Mouse (Mus musculus) spleen, postnatal 36 days (tissue): ENCODE results near the gene Ccdc30.

Experiments used
- DNase-seq, 2 experiments: peaks; one replicate each; pipeline ENCODE4 v3.0.0; 2022; ENCODE audit warnings: low spot score in 2 of 2, mixed read lengths in 1 of 2

Ccdc30 gene

DNA sequence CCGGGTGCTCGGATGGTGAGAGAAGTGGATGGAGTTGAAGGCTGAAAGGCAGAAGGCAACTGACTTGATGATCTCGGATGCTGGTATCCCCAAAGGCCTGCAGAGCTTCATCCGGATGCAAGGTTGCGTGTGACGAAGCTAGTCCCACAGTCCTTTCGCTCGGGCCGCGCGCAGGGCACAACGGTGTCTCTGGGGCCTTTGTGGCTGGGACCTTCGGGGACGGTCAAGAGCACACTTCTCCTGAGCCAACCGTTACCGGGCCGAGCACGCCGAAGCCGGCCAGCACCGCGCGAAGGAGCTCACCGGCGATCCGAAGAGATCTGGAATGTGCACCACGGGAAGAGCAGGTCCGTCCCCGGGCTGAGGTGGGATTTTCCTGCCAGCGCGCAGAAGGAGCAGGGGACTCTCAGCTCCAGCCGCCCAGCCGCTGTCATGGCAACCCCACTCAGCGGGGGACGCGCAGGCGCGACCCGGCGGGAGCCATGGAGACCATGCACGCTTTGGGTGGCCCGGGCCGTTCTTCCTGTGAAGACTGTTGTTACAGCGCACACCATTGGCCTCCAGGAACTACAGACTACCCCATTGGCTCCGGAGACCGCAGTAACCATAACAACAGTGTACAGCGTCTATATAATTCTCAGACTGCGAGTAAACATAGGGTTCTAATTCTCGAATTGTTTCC lies at the start of gene Ccdc30:
Gene Ccdc30, minus strand, starts transcription at position 450 of the 682 bp plus-strand sequence.
- DNase-seq: peak; percentile 84

DNA sequence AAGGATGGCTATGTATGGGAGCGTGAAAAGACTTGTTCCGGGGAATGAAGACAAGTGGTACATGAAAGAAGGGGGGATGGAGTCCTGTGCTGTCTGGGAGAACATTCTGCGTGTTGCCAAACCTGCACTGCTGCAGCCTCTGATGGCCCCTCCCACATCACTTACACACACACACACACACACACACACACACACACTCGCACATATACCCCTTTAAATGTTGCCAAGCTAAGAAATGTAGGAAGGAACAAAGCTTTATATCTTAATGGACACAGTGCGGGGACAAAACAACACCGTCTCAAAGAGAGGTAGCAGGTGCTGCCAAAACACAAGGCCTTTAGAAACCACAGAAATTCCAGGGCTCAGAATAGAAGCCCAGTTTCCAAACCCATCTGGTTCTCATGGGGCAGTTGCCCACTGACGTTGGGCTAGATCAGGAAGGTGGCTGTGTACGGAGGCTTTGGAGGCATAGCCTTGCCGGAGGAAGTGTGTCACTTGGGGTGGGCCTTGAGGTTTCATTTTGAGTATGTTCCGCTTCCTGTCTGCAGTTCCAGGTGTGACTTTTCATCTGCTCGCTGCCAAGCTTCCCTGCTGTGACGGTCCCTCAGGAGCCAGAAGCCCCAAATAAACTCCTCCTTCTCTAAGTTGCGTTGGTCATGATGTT lies 48.6 kb upstream of the Ccdc30 start:
- DNase-seq: peak; percentile 62 to 64

DNA sequence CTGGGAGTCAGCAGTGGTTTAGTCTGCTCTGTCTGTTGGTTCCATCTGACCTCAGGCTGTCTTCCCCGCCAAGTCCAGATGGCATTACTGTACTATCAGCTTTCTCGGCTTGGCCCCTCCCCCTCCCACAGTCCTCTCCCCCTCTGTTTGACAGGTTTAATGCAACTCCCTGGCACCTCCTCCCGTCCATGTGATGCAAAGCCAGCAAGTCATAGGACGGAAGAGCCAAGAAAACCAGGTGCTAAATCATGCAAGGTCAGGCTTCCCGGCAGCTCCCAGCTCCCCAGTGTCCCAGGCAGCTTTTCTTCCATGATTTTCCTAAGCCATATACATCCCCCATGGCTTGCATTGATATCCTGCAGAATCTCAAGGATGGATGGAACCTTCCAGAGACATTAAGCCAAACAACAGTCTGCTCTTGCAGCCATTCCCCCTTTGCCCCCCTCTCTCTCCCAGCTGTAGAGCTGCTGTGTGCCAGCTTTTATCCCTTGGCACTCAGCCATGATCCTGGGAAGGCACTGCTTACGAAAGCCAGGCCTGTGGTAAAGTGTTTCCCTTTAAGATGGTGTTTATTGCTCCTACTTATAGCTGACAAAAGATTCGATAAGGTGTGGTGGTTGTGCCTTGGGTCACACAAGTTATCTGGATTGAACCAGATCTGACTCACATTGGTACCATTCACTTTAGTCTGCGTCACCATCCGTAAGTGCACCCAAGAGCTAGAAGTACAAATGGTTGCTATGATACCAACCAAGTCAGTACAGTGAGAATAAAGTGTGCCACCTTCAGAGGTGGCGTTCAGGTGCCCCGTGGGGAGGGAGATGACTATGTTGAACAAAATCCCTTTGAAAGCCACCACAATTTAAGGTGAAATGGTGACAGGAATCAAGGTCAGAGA lies 47.8 kb upstream of the Ccdc30 start:
- DNase-seq: peak; percentile 39 to 50

DNA sequence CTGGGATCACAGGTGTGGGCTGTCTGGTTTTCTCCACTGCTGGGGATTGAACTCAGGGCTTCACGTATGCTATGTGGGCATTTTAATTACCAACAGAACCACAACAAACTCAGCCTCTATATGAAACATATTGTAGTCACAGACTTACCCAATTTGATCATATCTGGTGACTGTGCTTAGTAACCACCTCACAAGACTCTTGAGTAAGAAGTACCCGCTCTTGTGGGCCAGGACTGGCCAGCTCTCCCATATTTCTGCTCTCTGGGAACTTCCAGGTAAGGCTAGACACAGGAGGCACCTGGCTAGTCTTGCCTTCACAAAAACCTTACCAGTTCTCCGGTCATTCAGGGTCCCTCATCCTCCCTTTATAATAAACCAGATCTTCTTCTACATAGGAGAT lies 47.1 kb upstream of the Ccdc30 start:
- DNase-seq: no peak

DNA sequence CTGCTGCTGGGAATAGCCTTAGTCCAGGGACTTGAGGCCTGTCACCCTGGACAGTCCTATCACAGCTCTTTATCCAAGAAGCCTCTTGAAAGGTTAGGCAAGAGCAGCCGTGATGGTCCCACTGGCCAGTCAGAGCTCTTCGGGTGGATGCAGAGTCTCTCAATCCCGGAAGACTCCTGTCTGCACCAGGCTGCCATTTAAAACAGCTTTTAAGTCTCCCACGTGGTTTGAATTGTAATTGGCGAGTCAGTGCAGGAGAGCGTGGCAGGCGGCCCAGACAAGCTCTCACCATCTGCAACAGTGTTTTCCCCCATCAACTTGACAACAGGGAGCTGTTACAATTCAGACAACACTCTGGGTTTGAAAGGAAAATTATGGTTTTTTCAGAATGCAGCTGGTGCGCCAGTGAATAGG lies 45.4 kb upstream of the Ccdc30 start:
- peak in 1 of 2 experiments; percentile 7 for DNase-seq

DNA sequence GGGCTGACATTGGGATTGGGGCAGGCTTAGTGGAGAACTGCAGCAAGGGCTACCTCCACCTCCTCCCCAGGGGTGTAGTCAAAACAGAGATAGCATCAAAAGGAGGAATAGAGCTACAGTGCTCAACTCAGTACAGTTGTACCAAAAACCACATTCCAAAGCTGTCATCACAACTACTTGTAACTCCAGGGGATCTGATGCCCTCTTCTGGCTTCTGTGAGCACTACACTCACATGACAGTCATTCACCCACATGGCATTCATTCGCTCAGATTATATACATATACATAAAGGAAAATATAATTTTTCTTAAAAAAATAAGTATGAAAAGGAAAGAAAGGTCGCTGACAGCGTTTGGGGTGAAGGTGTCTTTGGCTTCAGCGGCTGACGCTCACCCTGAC lies 45.0 kb upstream of the Ccdc30 start:
- DNase-seq: no peak

DNA sequence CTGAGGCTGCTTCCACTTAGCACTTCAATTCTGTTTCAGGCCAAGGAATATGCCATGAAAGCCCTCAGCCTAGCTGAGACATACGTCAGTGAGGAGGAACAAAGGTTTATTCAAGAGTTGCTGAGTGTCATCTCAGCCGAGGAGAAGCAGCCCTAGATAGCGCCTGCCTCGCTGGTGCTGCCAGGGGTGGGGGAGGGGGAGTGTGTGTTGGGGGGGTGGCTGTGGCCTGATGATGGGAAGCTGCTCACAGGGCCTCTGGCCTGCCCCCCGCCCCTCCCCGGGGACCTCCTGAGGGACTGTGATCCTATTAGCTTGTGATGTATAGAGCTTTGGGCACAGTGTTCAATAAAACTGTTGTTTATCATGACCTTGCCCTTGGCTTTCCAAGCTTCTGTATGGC lies 38.2 kb upstream of the Ccdc30 start:
- DNase-seq: no peak

DNA sequence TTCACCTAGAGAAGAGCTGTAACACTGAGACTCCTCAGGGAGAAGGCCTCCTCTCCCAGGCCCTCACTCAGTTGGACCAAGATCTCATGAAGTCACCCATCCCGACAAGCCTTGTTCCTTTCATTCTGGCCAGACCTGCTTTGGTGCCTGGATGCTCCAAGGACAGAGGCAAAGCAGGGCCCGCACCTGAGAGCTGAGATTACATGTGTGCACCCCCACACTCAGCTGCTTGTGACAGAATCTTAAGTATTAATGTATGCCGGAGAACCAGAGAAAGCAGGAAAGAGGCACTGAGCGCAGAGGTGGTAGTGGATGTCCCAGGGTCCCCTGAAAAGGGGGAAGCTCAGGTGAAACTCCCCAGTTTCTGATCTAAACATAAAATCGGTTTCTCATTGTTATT lies 37.8 kb upstream of the Ccdc30 start:
- no peak for DNase-seq

DNA sequence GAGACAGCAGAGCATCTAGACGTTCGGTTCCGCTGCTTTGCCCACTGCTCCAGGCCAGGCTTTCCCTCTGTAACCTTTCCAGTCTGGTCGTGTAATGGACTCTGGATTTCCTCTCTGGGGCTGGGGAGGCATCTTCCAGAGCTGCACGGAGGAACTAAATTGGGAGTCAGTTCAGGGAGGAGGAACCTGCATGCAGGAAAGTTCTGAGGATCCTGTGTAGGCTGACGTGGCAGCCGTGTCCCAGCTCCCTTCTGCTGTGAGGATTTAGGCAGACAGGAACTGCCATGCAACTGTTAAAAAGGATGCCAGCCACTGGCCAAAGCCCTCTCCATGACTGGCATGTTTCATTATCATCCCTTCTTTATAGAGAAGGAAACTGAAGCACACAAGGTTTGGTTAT lies 35.1 kb upstream of the Ccdc30 start:
- no peak for DNase-seq

DNA sequence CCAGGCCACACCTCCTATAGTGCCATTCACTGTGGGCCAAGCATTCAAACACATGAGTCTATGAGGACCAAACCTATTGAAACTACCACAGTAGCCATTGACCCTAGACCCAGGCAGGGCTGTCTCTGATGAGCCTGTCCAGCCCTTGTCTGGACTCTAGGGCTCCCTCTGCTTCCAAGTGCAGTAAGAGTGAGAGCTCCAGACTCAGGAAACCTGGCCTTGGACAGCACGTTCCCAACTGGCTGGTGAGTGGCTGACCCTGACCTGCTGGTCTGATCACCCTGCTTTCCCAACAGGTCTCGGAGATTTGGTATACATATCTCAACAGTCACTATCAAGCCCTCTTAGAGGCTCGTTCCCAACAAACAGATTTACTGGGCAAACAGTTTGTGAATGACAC lies 32.5 kb upstream of the Ccdc30 start:
- DNase-seq: no peak

DNA sequence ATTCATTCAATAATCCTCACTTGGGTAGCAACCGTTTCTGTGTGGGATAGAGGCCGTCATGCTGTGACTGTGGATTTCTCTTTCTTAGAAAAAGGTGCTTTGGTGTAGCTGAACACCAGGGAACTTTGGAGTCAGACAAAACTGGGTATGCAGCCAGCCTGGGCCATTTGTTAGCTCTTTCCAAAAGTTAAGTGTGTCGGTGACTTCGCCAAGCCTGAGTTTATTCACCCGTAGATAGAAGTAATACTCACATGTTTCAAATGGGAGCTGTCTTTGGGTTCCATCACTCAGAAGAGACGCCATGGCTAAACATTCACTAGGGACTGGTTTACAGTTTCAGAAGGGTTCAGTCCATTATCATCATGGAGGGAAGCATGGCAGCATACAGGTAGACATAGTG lies 31.9 kb upstream of the Ccdc30 start:
- no peak for DNase-seq

DNA sequence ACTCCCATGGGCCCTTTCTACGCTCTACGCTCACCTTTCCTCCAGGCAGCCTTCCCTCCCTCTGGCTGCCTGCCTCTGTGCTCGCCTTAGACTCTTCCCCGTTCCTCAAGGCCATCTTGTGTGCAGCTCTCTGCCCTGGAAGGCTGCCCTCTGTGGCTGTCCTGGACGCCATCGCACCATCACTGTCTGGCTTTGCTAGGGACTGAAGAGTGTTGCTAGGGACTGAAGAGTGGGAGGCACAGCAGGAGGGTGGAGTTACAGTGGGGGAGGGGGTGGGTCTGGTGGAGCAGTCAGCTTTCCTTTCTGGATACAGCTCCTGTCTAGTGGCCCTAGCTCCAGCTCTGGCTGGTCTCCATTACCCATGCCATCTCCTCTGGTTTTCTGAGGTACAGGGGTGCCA lies 27.2 kb upstream of the Ccdc30 start:
- no peak for DNase-seq

DNA sequence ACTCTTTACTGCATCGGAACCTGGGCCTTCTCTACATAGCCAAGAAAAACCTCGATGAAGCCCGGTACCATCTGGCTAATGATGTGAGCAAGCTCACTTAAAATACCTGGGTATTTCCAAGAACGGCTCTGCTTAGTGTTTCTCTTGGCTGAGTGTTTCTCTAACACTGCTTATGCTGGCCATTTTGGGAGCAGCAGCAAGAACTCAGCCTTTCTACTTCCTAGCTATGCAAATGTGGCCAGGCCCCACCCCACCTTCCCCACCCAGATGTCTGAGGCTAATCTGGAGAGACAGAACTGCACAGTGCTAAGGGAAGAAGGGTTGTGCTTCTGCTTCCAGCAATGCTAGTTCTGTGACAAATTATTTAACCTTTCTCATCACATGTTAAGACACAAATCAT lies 26.5 kb upstream of the Ccdc30 start:
- DNase-seq: no peak

DNA sequence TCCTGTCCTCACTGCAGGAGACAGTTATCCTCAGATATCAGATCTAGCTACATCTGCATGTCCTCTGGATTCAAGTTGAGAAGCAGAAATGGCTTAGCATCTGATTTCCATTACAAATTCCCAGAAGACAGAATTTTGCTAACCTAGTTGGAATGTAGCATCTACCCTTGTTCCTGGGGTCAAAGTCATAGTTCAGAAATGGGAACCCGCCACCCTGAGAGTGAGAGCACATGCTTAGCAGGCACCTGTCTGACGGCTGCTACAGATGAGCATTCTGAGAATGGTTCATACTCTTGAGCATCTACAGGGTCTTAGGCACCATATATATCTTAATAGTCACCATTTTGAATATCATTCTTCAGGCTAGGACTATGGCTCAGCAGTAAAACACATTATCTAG lies 22.6 kb upstream of the Ccdc30 start:
- DNase-seq: no peak

DNA sequence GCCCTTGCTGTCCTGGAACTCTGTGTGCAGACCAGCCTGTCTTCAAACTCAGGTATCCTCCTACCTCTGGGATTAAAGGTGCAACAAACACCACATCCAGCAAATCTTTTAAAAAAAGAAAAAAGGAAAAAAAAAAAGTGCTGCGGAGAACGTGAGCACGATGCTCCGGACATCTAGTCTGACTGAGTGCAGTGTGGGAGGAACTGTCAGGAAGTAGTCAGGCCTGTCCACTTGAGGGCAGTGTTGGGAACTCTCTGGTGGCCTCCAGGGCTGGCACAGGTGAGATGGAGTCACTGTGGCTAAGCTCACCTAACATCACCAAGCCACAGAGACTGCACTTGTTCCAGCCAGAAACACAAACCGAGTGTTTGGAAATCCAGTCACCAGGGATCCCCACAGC lies 15.4 kb upstream of the Ccdc30 start:
- peak; percentile 44 to 56 for DNase-seq

DNA sequence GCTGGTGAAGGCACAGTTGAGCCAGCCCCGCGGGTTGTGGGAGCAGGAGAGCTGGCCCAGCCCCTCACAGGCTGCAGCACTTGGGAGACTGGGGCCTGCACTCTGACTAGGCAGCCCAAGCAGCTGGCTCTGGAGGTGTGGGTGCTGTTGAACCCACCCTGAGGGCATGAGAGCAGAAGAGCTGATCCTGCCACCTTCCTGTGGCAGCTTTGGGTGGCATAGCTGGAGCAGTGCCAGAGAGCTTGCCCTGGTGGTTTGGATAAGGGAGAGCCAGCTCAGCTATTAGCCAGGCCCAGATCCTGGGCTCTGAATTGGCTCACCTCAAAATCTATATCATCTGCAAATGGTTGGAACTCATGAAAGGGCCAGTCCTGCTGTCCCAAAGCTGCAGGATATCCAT lies 12.4 kb upstream of the Ccdc30 start:
- DNase-seq: peak; percentile 69 to 84

DNA sequence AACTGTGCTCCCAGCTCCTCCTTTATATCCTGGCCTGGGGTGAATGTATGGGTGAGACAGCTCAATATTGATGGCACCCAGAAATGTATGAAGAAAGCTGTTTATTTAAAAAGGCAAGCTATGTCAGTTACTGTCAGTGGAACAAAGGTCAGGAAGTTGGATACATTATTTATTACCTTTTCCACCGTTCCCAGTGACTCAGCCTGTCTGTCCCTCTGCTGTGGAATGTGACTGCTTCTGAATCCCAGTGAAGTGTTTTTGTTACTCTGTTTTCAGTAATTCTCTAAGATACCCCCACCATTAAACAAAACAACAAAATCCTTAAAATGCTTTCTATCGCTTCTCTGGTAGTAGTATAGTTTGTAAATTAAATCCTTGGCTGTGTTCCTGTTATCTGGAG lies 10.3 kb upstream of the Ccdc30 start:
- DNase-seq: no peak

DNA sequence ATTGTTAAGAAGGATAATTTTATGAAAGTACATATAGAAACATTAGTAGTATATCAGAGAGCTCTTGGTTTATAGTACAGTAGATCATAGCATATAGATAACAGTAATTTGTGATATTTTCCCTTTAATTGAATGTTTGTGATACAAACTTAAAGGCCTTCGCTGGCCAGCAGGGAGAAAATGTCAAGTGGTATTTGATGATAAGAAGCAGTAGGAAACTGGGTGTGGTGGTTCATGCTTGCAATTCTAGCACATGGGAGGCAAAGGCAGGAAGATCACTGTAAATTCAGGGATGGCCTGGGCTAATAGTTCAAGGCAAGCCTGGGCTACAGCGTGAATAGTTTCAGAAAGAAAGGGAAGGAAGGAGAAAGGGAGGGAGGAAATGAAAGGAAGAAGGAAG lies 9.8 kb upstream of the Ccdc30 start:
- DNase-seq: peak; percentile 6 to 62

DNA sequence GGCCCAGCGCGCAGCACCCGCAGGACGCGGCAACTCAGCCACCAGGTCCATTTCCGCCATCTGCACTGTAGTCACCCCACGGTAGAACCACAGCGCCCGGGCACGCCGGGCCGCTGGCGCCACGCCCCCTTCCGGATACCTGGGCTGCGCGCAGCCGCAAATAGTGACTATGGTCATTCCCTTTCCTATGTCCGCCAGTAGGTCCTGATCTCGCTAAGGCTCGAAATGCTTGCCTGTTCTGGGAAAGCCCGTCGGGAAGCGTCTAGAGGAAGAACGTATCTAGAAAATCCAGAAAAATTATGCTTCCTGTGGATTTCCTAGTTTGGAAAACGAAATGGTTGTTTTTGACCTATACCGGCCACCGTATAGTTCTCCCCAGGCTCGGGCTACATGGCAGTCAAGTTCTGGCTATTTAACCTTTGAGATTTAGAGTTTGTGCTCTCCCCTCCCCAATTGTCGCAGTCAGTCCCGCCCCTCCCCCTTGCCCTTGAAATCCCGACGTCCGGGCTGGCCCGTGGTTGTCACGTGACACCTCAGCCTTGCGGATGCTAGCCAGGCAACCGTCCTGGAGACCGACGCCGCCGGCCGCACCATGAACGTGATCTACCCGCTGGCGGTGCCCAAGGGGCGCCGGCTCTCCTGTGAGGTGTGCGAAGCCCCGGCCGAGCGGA lies 7.1 kb upstream of the Ccdc30 start, which contains the start of the genes Ppcs and Zmynd12:
Gene Ppcs, minus strand, starts transcription at position 127 of the 671 bp plus-strand sequence.
Gene Zmynd12, plus strand, starts transcription at position 521 of the 671 bp plus-strand sequence.
- DNase-seq: peak; percentile 90 to 92

DNA sequence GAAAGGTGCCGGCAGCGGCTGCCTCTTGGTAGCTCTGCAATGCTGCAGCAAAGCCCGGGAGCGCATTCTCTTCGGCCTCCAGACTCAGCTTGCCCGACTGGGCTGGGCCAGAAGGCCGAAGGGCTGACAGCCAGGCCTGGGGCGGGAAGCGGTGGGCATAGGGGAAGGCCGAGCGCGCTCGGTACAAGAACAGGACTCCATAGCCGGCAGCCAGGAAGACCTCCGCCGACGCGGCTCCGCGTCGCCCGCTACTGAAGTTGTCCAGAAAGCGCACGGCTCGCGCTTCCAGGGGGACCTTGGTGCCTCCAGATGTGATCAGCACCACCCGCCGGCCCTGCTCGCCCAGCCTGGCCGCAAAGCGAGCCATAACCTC lies 6.6 kb upstream of the Ccdc30 start:
- no peak for DNase-seq

DNA sequence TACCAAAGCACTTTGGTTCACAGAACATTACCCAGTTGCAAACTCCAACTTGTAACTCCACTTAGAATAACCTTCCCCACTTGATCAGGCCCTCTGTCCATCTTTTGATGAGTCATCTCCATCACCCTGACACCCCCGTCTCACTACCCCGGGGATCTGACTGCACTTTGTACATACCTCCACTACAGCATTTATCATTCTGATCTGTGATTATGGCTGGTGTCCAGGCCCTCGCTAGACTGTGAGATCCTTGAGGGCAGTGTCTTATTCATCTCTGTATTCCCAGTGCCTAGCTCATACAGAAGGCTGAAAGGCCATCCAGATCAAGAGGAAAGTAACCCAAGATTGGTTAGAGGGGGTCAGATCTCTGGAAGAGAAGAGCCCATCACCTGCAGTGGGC lies 5.9 kb upstream of the Ccdc30 start:
- no peak for DNase-seq

DNA sequence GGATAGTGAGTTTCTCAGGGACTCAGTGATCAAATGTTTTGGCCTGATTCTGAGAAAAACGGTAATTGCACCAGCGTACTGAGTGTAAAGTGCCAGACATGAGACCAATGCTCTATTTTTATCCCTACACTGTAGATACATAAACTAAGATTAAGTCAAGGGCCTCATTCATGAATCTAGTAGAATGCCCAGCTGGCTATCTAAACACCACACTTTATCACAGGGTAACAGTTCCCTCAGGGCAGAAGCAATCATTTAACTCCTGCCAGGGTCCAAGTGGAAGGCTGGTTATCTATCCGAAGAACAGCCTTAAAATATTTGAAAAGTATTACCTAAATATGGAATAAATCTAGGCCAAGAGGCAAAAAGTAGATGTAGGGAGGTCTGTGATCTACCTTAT lies 2.6 kb upstream of the Ccdc30 start:
- peak in 1 of 2 experiments; percentile 6 for DNase-seq
